Mouse (Mus musculus) heart, embryonic 11.5 days (tissue): ENCODE measurements around the gene Adarb1. TPM values are rescaled to one million over a fixed set of nuclear protein-coding genes. Genes with fewer than 3 reads are reported as not detected.

ENCODE experiments used
- ATAC-seq: fragments of 200-750 bp; cut with Nextera tagmentation; replicated peaks from 2 replicates; pipeline ENCODE4 v1.8.0; 2017; ENCODE audit warnings: moderate library complexity; ENCODE audit not compliant: insufficient number of reproducible peaks, low FRiP score, low TSS enrichment
- H3K27ac ChIP-seq: fragments of 300-500 bp; sonication (generic); 2 replicates; pipeline ENCODE4 v1.5.1; 2014; ENCODE audit warnings: mild to moderate bottlenecking, low read depth, low read length
- H3K27me3 ChIP-seq: fragments of 300-500 bp; sonication (generic); 2 replicates; pipeline ENCODE4 v1.6.1; 2014; ENCODE audit warnings: mild to moderate bottlenecking, low read length, mixed read lengths; ENCODE audit not compliant: control insufficient read depth, insufficient read depth
- H3K36me3 ChIP-seq: fragments of 300-500 bp; sonication (generic); 2 replicates; pipeline ENCODE4 v1.6.1; 2014; ENCODE audit warnings: mild to moderate bottlenecking, low read length, moderate library complexity, mixed read lengths; ENCODE audit not compliant: control insufficient read depth, insufficient read depth
- H3K4me1 ChIP-seq: fragments of 300-500 bp; sonication (generic); 2 replicates; pipeline ENCODE4 v1.6.1; 2014; ENCODE audit warnings: low read length; ENCODE audit not compliant: control insufficient read depth, insufficient read depth
- H3K4me2 ChIP-seq: fragments of 300-500 bp; sonication (generic); 2 replicates; pipeline ENCODE4 v1.6.1; 2014; ENCODE audit warnings: mild to moderate bottlenecking, moderate library complexity
- H3K4me3 ChIP-seq: fragments of 300-500 bp; sonication (generic); 2 replicates; pipeline ENCODE4 v1.5.1; 2014; ENCODE audit warnings: low read depth, low read length
- H3K9ac ChIP-seq: fragments of 300-500 bp; sonication (generic); 2 replicates; pipeline ENCODE4 v1.6.1; 2014; ENCODE audit warnings: mild to moderate bottlenecking, low read depth, low read length, moderate library complexity
- H3K9me3 ChIP-seq: fragments of 300-500 bp; sonication (generic); replicated peaks from 2 replicates; pipeline ENCODE4 v1.6.1; 2016; ENCODE audit warnings: low read length; ENCODE audit not compliant: control insufficient read depth
- WGBS: fragments of 180-500 bp; shearing (Covaris S2); extraction: QIAGEN DNeasy Blood & Tissue Kit; methylation state at CpG from one replicate; pipeline ENCODE4 v1.1.7; 2014; ENCODE audit not compliant: insufficient replicate concordance; 5-methylcytosine and 5-hydroxymethylcytosine counted together
- polyA plus RNA-seq: library from polyadenylated mRNA; unstranded; fragments of >200 nt; fragmentation: Nextera tagmentation; extraction: Ambion mirVana; gene quantifications from 2 replicates; pipeline ENCODE4 v1.2.1, GENCODE M21; 2014

Adarb1 gene
- polyA plus RNA-seq, 1 experiment from 2014 or later = 8.8 TPM

DNA sequence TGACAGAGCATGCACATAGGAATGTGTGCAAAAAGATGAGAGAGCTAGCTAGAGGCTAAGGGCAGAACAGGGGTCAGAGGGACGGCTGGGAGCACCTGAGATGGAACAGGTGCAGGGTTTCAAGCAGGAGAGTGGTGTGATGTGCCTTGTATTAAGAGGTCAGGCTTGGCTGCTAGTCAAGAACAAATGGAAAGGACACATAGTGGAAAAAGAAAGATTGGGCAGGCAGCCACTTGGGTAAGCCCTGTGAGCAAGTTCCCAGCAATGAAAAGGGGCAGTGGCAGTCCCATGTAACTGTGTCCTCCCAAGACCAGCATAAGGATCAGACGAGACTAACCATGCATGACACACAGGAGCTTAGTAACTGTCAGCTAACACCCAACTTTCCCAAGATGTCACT is 8.9 kb downstream of the Adarb1 start:
- no peaks in the 10 kb centered on the region for H3K36me3 ChIP-seq
- H3K4me2 ChIP-seq = no peak overlapping the region
- no peak overlapping the region for H3K9ac ChIP-seq
- H3K27ac ChIP-seq = no peak overlapping the region
- WGBS = 65% methylated on average over 2 of the region's 2 CpGs
- H3K9me3 ChIP-seq = no peaks in the 10 kb centered on the region
- peaks cover 4% of the 10 kb centered on the region for H3K4me1 ChIP-seq
- H3K27me3 ChIP-seq = no peaks in the 10 kb centered on the region
- no peak for ATAC-seq
- no peak overlapping the region for H3K4me3 ChIP-seq

GRCm38 (mm10) chr10:77408241-77408640 is 9.8 kb downstream of the Adarb1 start:
- peaks cover 6% of the 10 kb centered on the region for H3K4me1 ChIP-seq
- WGBS = 78% methylated on average over 9 of the region's 9 CpGs
- no peak overlapping the region for H3K4me2 ChIP-seq
- no peaks in the 10 kb centered on the region for H3K36me3 ChIP-seq
- H3K9ac ChIP-seq = no peak overlapping the region
- no peak overlapping the region for H3K4me3 ChIP-seq
- ATAC-seq = no peak
- H3K27ac ChIP-seq = no peak overlapping the region
- H3K27me3 ChIP-seq = no peaks in the 10 kb centered on the region
- H3K9me3 ChIP-seq = no peaks in the 10 kb centered on the region

DNA sequence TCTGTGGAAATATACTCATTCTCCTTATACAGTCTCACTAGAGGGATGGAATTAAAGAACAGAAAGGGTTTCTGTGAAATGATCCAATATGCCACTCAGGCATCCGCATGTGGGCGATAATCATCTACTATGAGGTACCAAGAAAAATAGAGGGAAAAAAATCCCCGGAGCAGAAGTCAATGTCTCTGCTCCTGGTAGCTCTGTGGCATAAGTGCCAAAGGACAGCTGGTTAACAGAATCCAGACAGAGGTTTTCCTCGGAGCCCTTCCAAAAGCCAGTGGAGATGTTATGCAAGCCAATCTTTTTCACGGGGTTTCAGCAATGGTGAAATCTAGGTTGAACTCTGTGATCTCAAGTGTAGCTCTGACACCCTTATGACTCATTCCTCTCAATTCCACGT is 11.6 kb downstream of the Adarb1 start:
- Histone ChIP-seq H3K9me3 (no peaks in the 10 kb centered on the region), H3K4me1 (0 out of 2 replicates have a peak, but pooled peaks cover 3% of the 10 kb centered on the region), H3K36me3 (no peaks in the 10 kb centered on the region), H3K27me3 (no peaks in the 10 kb centered on the region), H3K4me3 (no peak overlapping the region), H3K9ac (no peak overlapping the region), H3K4me2 (no peak overlapping the region), H3K27ac (no peak overlapping the region)
- no peak for ATAC-seq
- WGBS = 73% methylated on average over 6 of the region's 6 CpGs

- Histone ChIP-seq H3K4me3 (no peak overlapping the region), H3K27ac (no peak overlapping the region), H3K27me3 (no peaks in the 10 kb centered on the region), H3K36me3 (no peaks in the 10 kb centered on the region), H3K4me2 (no peak overlapping the region), H3K9me3 (no peaks in the 10 kb centered on the region), H3K9ac (no peak overlapping the region), H3K4me1 (peaks cover 5% of the 10 kb centered on the region)
- ATAC-seq = no peak
- WGBS = 29% methylated on average over 1 of the region's 1 CpGs
Observed at GRCm38 (mm10) chr10:77402463-77402862, 15.6 kb downstream of the Adarb1 start.

GRCm38 (mm10) chr10:77401039-77401438 is 17.0 kb downstream of the Adarb1 start:
- Histone ChIP-seq H3K4me3 (no peak overlapping the region), H3K4me1 (peaks cover 19% of the 10 kb centered on the region), H3K9me3 (no peaks in the 10 kb centered on the region), H3K27me3 (no peaks in the 10 kb centered on the region), H3K4me2 (no peak overlapping the region), H3K27ac (no peak overlapping the region), H3K9ac (no peak overlapping the region), H3K36me3 (no peaks in the 10 kb centered on the region)
- no peak for ATAC-seq
- WGBS = 91% methylated on average over 6 of the region's 6 CpGs

GRCm38 (mm10) chr10:77399938-77400337 is 18.1 kb downstream of the Adarb1 start:
- Histone ChIP-seq H3K4me1 (peaks cover 19% of the 10 kb centered on the region), H3K9ac (no peak overlapping the region), H3K4me3 (no peak overlapping the region), H3K27ac (no peak overlapping the region), H3K9me3 (no peaks in the 10 kb centered on the region), H3K4me2 (no peak overlapping the region), H3K36me3 (no peaks in the 10 kb centered on the region), H3K27me3 (no peaks in the 10 kb centered on the region)
- 83% methylated on average over 5 of the region's 5 CpGs for WGBS
- no peak for ATAC-seq

DNA sequence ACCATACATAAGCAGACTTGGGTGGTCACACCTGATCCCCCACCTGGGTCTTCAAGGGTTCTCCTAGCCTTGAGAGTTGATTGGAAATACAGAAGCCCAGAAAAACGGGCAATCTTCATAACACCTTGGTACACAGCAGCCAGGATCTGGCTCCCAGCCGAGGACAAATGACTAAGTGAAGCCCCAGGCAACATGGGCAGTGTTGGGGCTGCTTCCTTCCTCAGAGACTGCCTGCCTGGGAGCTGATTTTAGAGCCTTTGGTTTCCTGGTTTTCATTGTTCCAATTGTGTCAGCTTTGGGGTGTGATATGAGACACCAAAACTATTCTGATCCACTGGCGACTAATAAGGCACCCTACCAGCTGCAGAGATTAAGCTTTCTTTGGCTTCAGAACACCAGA is 20.0 kb downstream of the Adarb1 start:
- Histone ChIP-seq H3K27me3 (no peaks in the 10 kb centered on the region), H3K4me2 (no peak overlapping the region), H3K9me3 (no peaks in the 10 kb centered on the region), H3K4me3 (no peak overlapping the region), H3K36me3 (no peaks in the 10 kb centered on the region), H3K4me1 (peaks cover 16% of the 10 kb centered on the region), H3K9ac (no peak overlapping the region), H3K27ac (no peak overlapping the region)
- 51% methylated on average over 3 of the region's 3 CpGs for WGBS
- no peak for ATAC-seq

DNA sequence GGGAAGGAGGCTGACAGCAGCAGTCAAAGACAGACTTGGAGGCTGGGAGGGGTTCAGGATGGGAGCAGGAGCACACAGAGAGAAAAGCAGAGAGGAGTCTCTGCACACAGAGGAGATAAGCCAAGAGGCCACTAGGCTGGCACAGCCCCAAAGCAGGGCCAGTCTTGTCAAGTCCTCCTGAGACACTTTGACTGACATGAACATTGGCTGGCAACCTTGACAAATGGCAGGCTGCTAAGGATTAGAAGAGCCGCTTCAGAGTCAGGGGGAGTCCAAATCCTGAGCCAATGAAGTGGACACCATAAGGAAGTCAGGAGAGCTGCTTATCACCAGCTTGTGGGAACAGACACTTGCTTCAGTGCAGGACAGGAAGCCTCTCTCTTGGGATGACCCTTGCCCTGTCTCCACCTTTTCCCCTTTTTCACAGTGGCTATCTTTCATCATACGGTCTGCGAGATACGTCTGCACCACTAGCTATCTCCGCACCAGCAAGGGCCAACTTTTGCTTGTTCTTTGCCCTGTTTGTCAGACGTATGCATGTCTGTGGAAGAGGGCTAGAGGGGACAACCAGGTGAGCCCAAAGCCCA is 20.9 kb downstream of the Adarb1 start:
- H3K27ac ChIP-seq = no peak overlapping the region
- H3K9me3 ChIP-seq = no peaks in the 10 kb centered on the region

DNA sequence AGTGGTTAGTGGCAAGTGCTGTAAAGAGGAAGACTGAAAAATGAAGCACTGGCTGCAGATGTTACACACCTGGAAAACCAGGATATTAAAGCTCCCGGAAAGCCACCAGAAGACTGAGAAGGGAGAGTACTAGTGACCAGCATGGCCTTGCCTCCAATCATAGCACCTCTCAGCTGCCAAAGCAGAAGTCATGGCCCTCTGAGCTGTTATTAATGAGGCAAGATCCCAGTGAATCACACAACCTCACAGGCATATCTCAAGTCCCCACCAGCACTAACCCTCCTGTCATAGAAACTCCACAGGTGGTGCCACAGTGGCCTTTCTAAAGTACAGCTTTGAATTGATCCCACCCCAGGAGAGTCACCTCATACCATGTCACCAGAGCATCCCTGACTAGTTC is 22.1 kb downstream of the Adarb1 start:
- no peak for ATAC-seq
- no peak overlapping the region for H3K4me3 ChIP-seq
- WGBS = 81% methylated on average over 1 of the region's 1 CpGs

More for the DNA sequence above, 20.9 kb downstream of the Adarb1 start:
- no peak for ATAC-seq
- Histone ChIP-seq H3K9ac (no peak overlapping the region), H3K27me3 (no peaks in the 10 kb centered on the region), H3K4me2 (no peak overlapping the region), H3K4me3 (no peak overlapping the region), H3K4me1 (peaks cover 16% of the 10 kb centered on the region), H3K36me3 (no peaks in the 10 kb centered on the region)
- WGBS = 46% methylated on average over 6 of the region's 6 CpGs

More for the DNA sequence above, 22.1 kb downstream of the Adarb1 start:
- Histone ChIP-seq H3K9ac (no peak overlapping the region), H3K4me1 (peaks cover 16% of the 10 kb centered on the region), H3K9me3 (no peaks in the 10 kb centered on the region), H3K27ac (no peak overlapping the region), H3K36me3 (no peaks in the 10 kb centered on the region), H3K27me3 (no peaks in the 10 kb centered on the region), H3K4me2 (no peak overlapping the region)
